Mouse (Mus musculus): Measurements from ENCODE around the gene Garnl3. TPM values are rescaled to one million over a fixed set of nuclear protein-coding genes. Genes with fewer than 3 reads are reported as not detected.

Gene Garnl3
- polyA plus RNA-seq, 1 experiment from 2014 or later: 8.3 TPM

- Histone ChIP-seq H3K4me3 (ENCODE audit: low read length) (no peak overlapping the region), H3K27ac (ENCODE audit: low read length) (no peak overlapping the region), H3K4me2 (ENCODE audit: low read depth, low read length) (no peak overlapping the region), H3K9me3 (replicated peaks; ENCODE audit: control insufficient read depth, low read length) (no peaks in the 10 kb centered on the region), H3K36me3 (ENCODE audit: control insufficient read depth, insufficient read depth) (peaks cover 12% of the 10 kb centered on the region), H3K27me3 (ENCODE audit: control insufficient read depth, insufficient read depth, low read length) (no peaks in the 10 kb centered on the region), H3K9ac (ENCODE audit: low read length) (no peak overlapping the region), H3K4me1 (ENCODE audit: control insufficient read depth, insufficient read depth, low read length) (peaks cover 30% of the 10 kb centered on the region)
- WGBS: 57% methylated on average over 9 of the region's 9 CpGs
- ATAC-seq (replicated peaks; ENCODE audit: extremely low read depth, insufficient read depth, low FRiP score): no peak
Observed at GRCm38 (mm10) chr2:32971235-32971634, 160.2 kb downstream of the Garnl3 start.

- H3K9me3 ChIP-seq (replicated peaks; ENCODE audit: control insufficient read depth, low read length): no peaks in the 10 kb centered on the region
- peaks cover 37% of the 10 kb centered on the region for H3K4me1 ChIP-seq (ENCODE audit: control insufficient read depth, insufficient read depth, low read length)
- peak overlapping the region; percentile 45 for H3K9ac ChIP-seq (ENCODE audit: low read length)
- 39% methylated on average over 8 of the region's 8 CpGs for WGBS
- peak overlapping the region; percentile 53 for H3K4me2 ChIP-seq (ENCODE audit: low read depth, low read length)
- H3K4me3 ChIP-seq (ENCODE audit: low read length): peak overlapping the region; percentile 34
- ATAC-seq (replicated peaks; ENCODE audit: extremely low read depth, insufficient read depth, low FRiP score): peak; percentile 39; the same call in 1 of the 2 replicates
- H3K36me3 ChIP-seq (ENCODE audit: control insufficient read depth, insufficient read depth): peaks cover 15% of the 10 kb centered on the region
- H3K27ac ChIP-seq (ENCODE audit: low read length): peak overlapping the region; percentile 100
- H3K27me3 ChIP-seq (ENCODE audit: control insufficient read depth, insufficient read depth, low read length): no peaks in the 10 kb centered on the region
Observed at GRCm38 (mm10) chr2:32969326-32969725, 162.1 kb downstream of the Garnl3 start.

- Histone ChIP-seq H3K27me3 (ENCODE audit: control insufficient read depth, insufficient read depth, low read length) (no peaks in the 10 kb centered on the region), H3K4me1 (ENCODE audit: control insufficient read depth, insufficient read depth, low read length) (peaks cover 45% of the 10 kb centered on the region), H3K36me3 (ENCODE audit: control insufficient read depth, insufficient read depth) (peaks cover 20% of the 10 kb centered on the region), H3K9ac (ENCODE audit: low read length) (peak overlapping the region; percentile 90), H3K4me3 (ENCODE audit: low read length) (no peak overlapping the region), H3K27ac (ENCODE audit: low read length) (peak overlapping the region; percentile 100), H3K9me3 (replicated peaks; ENCODE audit: control insufficient read depth, low read length) (no peaks in the 10 kb centered on the region), H3K4me2 (ENCODE audit: low read depth, low read length) (peak overlapping the region; percentile 96)
- WGBS: 80% methylated on average over 9 of the region's 9 CpGs
- ATAC-seq (replicated peaks; ENCODE audit: extremely low read depth, insufficient read depth, low FRiP score): no peak
Observed at GRCm38 (mm10) chr2:32968024-32968614, 163.3 kb downstream of the Garnl3 start.

- H3K9ac ChIP-seq (ENCODE audit: low read length): peak overlapping the region; percentile 90
- peaks cover 22% of the 10 kb centered on the region for H3K36me3 ChIP-seq (ENCODE audit: control insufficient read depth, insufficient read depth)
- peak overlapping the region; percentile 96 for H3K4me2 ChIP-seq (ENCODE audit: low read depth, low read length)
- peak overlapping the region; percentile 100 for H3K27ac ChIP-seq (ENCODE audit: low read length)
- no peaks in the 10 kb centered on the region for H3K27me3 ChIP-seq (ENCODE audit: control insufficient read depth, insufficient read depth, low read length)
- under 1% methylated on average over 55 of the region's 55 CpGs for WGBS
- H3K9me3 ChIP-seq (replicated peaks; ENCODE audit: control insufficient read depth, low read length): no peaks in the 10 kb centered on the region
- ATAC-seq (replicated peaks; ENCODE audit: extremely low read depth, insufficient read depth, low FRiP score): peak; percentile 78
- H3K4me3 ChIP-seq (ENCODE audit: low read length): peak overlapping the region; percentile 84
- H3K4me1 ChIP-seq (ENCODE audit: control insufficient read depth, insufficient read depth, low read length): peaks cover 51% of the 10 kb centered on the region
Observed at GRCm38 (mm10) chr2:32966689-32967631, 164.5 kb downstream of the Garnl3 start.

GRCm38 (mm10) chr2:32966184-32966688, 165.2 kb downstream of the Garnl3 start:
- no peaks in the 10 kb centered on the region for H3K9me3 ChIP-seq (replicated peaks; ENCODE audit: control insufficient read depth, low read length)
- ATAC-seq (replicated peaks; ENCODE audit: extremely low read depth, insufficient read depth, low FRiP score): no peak
- H3K4me3 ChIP-seq (ENCODE audit: low read length): peak overlapping the region; percentile 84
- peaks cover 50% of the 10 kb centered on the region for H3K4me1 ChIP-seq (ENCODE audit: control insufficient read depth, insufficient read depth, low read length)
- H3K9ac ChIP-seq (ENCODE audit: low read length): peak overlapping the region; percentile 90
- WGBS: 8% methylated on average over 13 of the region's 13 CpGs
- H3K27ac ChIP-seq (ENCODE audit: low read length): peak overlapping the region; percentile 100
- peak overlapping the region; percentile 96 for H3K4me2 ChIP-seq (ENCODE audit: low read depth, low read length)
- H3K27me3 ChIP-seq (ENCODE audit: control insufficient read depth, insufficient read depth, low read length): no peaks in the 10 kb centered on the region
- H3K36me3 ChIP-seq (ENCODE audit: control insufficient read depth, insufficient read depth): peaks cover 22% of the 10 kb centered on the region

- Histone ChIP-seq H3K27ac (ENCODE audit: low read length) (peak overlapping the region; percentile 26; the same call in 1 of the 2 replicates), H3K9me3 (replicated peaks; ENCODE audit: control insufficient read depth, low read length) (no peaks in the 10 kb centered on the region), H3K9ac (ENCODE audit: low read length) (no peak overlapping the region), H3K36me3 (ENCODE audit: control insufficient read depth, insufficient read depth) (peaks cover 22% of the 10 kb centered on the region), H3K27me3 (ENCODE audit: control insufficient read depth, insufficient read depth, low read length) (no peaks in the 10 kb centered on the region), H3K4me1 (ENCODE audit: control insufficient read depth, insufficient read depth, low read length) (peaks cover 53% of the 10 kb centered on the region), H3K4me3 (ENCODE audit: low read length) (no peak overlapping the region), H3K4me2 (ENCODE audit: low read depth, low read length) (peak overlapping the region; percentile 96; the same call in 1 of the 2 replicates)
- ATAC-seq (replicated peaks; ENCODE audit: extremely low read depth, insufficient read depth, low FRiP score): no peak
- WGBS: 16% methylated on average over 7 of the region's 7 CpGs
Observed at GRCm38 (mm10) chr2:32965511-32966183, 165.8 kb downstream of the Garnl3 start.

- H3K27me3 ChIP-seq (ENCODE audit: control insufficient read depth, insufficient read depth, low read length): no peaks in the 10 kb centered on the region
- H3K4me3 ChIP-seq (ENCODE audit: low read length): no peak overlapping the region
- WGBS: 40% methylated on average over 10 of the region's 10 CpGs
- ATAC-seq (replicated peaks; ENCODE audit: extremely low read depth, insufficient read depth, low FRiP score): no peak
- peaks cover 22% of the 10 kb centered on the region for H3K36me3 ChIP-seq (ENCODE audit: control insufficient read depth, insufficient read depth)
- H3K4me2 ChIP-seq (ENCODE audit: low read depth, low read length): no peak overlapping the region
- H3K9me3 ChIP-seq (replicated peaks; ENCODE audit: control insufficient read depth, low read length): no peaks in the 10 kb centered on the region
- H3K27ac ChIP-seq (ENCODE audit: low read length): no peak overlapping the region
- H3K9ac ChIP-seq (ENCODE audit: low read length): no peak overlapping the region
- peaks cover 52% of the 10 kb centered on the region for H3K4me1 ChIP-seq (ENCODE audit: control insufficient read depth, insufficient read depth, low read length)
Observed at GRCm38 (mm10) chr2:32964659-32965457, 166.6 kb downstream of the Garnl3 start.

GRCm38 (mm10) chr2:32963981-32964380, 167.5 kb downstream of the Garnl3 start:
- ATAC-seq (replicated peaks; ENCODE audit: extremely low read depth, insufficient read depth, low FRiP score): no peak
- Histone ChIP-seq H3K27ac (ENCODE audit: low read length) (no peak overlapping the region), H3K4me2 (ENCODE audit: low read depth, low read length) (no peak overlapping the region; the same call in 1 of the 2 replicates), H3K27me3 (ENCODE audit: control insufficient read depth, insufficient read depth, low read length) (no peaks in the 10 kb centered on the region), H3K9ac (ENCODE audit: low read length) (no peak overlapping the region), H3K9me3 (replicated peaks; ENCODE audit: control insufficient read depth, low read length) (no peaks in the 10 kb centered on the region), H3K36me3 (ENCODE audit: control insufficient read depth, insufficient read depth) (peaks cover 22% of the 10 kb centered on the region), H3K4me3 (ENCODE audit: low read length) (no peak overlapping the region), H3K4me1 (ENCODE audit: control insufficient read depth, insufficient read depth, low read length) (peaks cover 45% of the 10 kb centered on the region)
- 85% methylated on average over 1 of the region's 1 CpGs for WGBS
